Mouse (Mus musculus) heart, postnatal 10 days (tissue): ENCODE measurements around the gene Il11. TPM values are rescaled to one million over a fixed set of nuclear protein-coding genes. Genes with fewer than 3 reads are reported as not detected.

ENCODE experiments used
- total RNA-seq, 2 experiments: library from RNA; stranded (reverse); gene quantifications; 2 replicates each; pipeline ENCODE4 v1.2.3; 2021

The Il11 gene
- total RNA-seq, 2 experiments from 2014 or later, result not detected

Other genes with a start within 250 kb of the Il11 start
- gene Syt5, start 235.3 kb downstream of the Il11 start, total RNA-seq, result 1 to 10 TPM; 1.7 to 2.4 TPM
- not detected for gene Ptprh, start 178.8 kb downstream of the Il11 start, total RNA-seq
- gene Tmem86b, start 151.4 kb downstream of the Il11 start, total RNA-seq, result 1 to 10 TPM; 6.2 to 6.6 TPM
- 10 to 100 TPM; 77.3 to 80.7 TPM for gene Ppp6r1, start 123.8 kb downstream of the Il11 start, total RNA-seq
- gene Hspbp1, start 97.8 kb downstream of the Il11 start, total RNA-seq, result 10 to 100 TPM; 45.0 to 46.7 TPM
- 1 to 10 TPM; 2.5 to 3.8 TPM for gene Brsk1, start 92.3 kb downstream of the Il11 start, total RNA-seq
- under 1 TPM in 1 of 2 experiments, not detected in 1; 0.20 TPM for gene Tmem150b, start 57.6 kb downstream of the Il11 start, total RNA-seq
- gene Kmt5c, start 42.7 kb downstream of the Il11 start, total RNA-seq, result 10 to 100 TPM; 32.1 to 37.1 TPM
- 10 to 100 TPM in 1 of 2 experiments, 1 to 10 TPM in 1; 7.4 to 10.9 TPM for gene Cox6b2, start 29.8 kb downstream of the Il11 start, total RNA-seq
- not detected for gene Fam71e2, start 11.6 kb downstream of the Il11 start, total RNA-seq
- not detected for gene Tmem190, start 78 bp upstream of the Il11 start, total RNA-seq
- gene Tmem238, start 6.8 kb upstream of the Il11 start, total RNA-seq, result 1 to 10 TPM; 3.7 to 4.2 TPM
- gene Rpl28, start 10.0 kb upstream of the Il11 start, total RNA-seq, result 100 to 1,000 TPM; 630 to 679 TPM
- gene Ube2s, start 29.7 kb upstream of the Il11 start, total RNA-seq, result 100 to 1,000 TPM; 149 to 152 TPM
- under 1 TPM in 1 of 2 experiments, not detected in 1; 0.15 TPM for gene Shisa7, start 61.8 kb upstream of the Il11 start, total RNA-seq
- 1 to 10 TPM; 3.6 to 4.7 TPM for gene Isoc2b, start 87.4 kb upstream of the Il11 start, total RNA-seq
- 10 to 100 TPM; 15.8 to 16.3 TPM for gene Isoc2a, start 94.3 kb upstream of the Il11 start, total RNA-seq
- gene Gm36210, start 123.7 kb upstream of the Il11 start, total RNA-seq, result not detected
- gene Zfp628, start 132.4 kb upstream of the Il11 start, total RNA-seq, result 10 to 100 TPM; 11.8 to 13.8 TPM
- gene Nat14, start 139.2 kb upstream of the Il11 start, total RNA-seq, result 1 to 10 TPM; 4.9 to 5.2 TPM
- gene Ssc5d, start 142.9 kb upstream of the Il11 start, total RNA-seq, result 10 to 100 TPM; 12.5 TPM
- 1 to 10 TPM; 7.2 to 9.0 TPM for gene Sbk2, start 181.5 kb upstream of the Il11 start, total RNA-seq
- 10 to 100 TPM; 11.9 to 22.0 TPM for gene Sbk3, start 188.3 kb upstream of the Il11 start, total RNA-seq
- gene Zfp579, start 213.3 kb upstream of the Il11 start, total RNA-seq, result 10 to 100 TPM; 18.4 to 19.1 TPM
- 1 to 10 TPM; 7.8 to 9.4 TPM for gene Zfp524, start 231.6 kb upstream of the Il11 start, total RNA-seq
- gene Fiz1, start 231.8 kb upstream of the Il11 start, total RNA-seq, result 10 to 100 TPM; 21.6 to 25.6 TPM
- gene Gm44973, start 232.6 kb upstream of the Il11 start, total RNA-seq, result not detected
- 10 to 100 TPM; 22.4 to 23.2 TPM for gene Zfp865, start 237.5 kb upstream of the Il11 start, total RNA-seq
- gene Ccdc106, start 237.7 kb upstream of the Il11 start, total RNA-seq, result under 1 TPM; 0.26 to 0.32 TPM